Mouse (Mus musculus): ENCODE results near the gene Htr2c. TPM values are rescaled to one million over a fixed set of nuclear protein-coding genes. Genes with fewer than 3 reads are reported as not detected.

Gene Htr2c
- under 1 TPM in 1 of 4 experiments, not detected in 3; 0.05 TPM for total RNA-seq (2022)

GRCm38 (mm10) chrX:146962258-146962913, at the start of gene Htr2c:
Gene Htr2c (plus strand): TSS chrX:146962513.
- no peak for DNase-seq

DNA sequence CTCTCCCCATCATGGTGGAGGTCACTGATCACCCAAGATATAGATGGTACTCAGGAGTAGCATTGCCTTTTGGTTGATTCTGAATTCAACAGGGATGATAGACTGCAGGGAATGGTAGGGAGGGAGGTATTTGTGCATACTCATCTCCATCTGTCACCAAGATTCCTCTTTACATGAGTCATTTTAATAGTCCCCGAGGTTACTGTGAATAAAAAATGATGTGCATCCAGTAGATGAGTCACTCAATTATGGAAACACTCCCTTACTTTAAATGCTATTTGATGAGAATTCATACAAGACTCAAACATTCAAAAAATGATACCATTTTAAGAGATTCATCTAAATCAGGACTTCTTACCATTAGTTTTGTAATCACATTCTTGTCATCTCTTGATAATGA, 34.1 kb upstream of the Htr2c start:
- DNase-seq: no peak

DNA sequence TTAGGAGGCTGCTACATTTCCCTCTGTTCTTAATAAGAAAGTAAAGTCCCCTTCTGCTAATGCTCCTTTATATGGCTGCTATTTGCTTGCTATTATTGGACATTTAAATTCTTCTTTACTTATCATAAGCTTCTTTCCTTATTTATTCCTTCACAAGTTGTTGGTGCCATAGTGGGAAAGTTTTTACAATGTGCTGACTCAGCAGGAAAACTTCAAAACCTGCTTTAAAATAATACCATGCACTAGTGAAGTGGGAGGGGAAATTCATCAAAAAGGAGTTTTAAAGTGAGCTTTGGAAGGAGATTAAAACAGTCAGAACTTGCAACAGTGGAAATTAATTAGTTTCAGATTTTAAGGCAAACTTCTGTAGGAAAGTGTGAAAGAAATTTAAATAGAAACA, 26.0 kb upstream of the Htr2c start:
- no peak for DNase-seq

DNA sequence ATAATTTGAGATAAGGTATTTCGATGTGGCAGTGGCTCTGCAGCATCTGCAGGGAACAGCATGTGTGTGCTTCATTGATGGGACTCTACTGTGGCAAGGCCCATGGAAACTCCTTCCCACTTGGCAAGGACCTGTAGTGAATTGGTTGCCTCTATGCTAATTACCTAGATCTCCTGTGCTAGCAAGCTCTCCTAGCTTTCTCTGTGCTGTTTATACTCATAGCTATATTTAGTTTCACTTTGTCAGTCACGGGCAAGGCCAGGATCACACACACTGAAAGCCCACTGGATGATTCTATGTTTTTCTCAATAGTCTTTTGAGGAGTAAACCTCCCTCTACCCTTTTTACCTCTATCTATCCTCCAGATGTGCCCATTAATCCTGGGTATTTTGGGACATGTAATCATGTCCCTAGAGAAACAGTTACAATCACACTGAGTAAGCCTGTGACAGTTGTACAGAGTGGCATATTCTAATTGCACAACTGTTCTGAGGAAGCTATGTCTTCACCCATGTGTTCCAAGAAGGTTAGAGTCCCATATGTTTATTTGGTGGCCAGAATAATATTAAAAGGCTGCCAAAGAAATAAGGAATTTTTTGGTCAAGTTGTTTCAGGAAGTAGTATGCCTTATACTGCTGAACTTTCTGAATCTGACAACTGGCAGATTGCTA, 16.0 kb upstream of the Htr2c start:
- DNase-seq: no peak

DNA sequence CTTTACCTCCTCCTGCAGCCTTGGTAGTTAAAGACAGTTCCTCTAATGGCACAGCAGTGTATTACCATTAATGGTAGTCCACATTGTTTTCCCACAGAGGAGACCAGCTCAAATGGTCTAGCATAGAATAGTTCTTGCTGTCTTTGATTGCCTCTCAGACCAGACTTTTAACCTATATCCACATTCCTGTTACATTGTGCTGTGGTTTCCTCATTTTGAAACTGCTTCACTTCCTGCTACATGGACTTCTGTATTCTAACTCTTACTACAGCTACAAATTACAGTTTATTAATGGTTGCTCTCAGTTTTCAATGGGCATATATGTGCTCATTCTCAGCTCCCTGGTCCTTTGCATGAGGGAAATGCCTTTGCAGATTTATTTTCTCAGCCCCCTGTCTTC, 15.3 kb upstream of the Htr2c start:
- DNase-seq: no peak

GRCm38 (mm10) chrX:146958608-146959007, 3.7 kb upstream of the Htr2c start:
- no peak for DNase-seq

- no peak for DNase-seq
These were observed 2.4 kb upstream of the Htr2c start for GRCm38 (mm10) chrX:146959960-146960359.

DNA sequence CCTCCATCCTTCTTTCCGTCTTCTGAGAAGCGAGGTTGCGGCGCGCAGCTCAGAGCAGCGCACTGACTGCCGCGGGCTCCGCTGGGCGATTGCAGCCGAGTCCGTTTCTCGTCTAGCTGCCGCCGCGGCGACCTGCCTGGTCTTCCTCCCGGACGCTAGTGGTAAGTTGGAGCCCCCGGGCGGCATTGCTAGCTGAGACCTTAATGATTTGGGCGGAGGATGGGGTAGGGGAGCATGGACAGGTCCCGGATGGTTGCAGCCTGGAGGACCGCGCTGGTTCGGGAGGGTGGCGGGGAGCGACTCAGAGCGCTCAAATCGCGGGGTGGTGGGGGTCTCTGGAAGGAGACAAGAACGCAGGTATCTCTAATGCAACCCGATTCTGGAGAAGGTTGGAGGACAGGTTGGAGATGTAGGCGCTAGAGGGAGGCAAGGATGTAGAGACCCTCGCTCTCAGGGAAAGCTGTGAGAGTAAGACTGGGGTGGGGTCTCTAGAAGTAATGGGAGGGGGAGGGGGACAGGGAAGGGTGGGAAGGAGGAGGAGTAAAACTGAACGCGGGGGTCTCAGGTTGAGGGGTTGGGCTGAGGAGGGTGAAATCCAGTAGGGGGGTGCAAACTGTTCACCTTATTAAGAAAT, 718 bp downstream of the Htr2c start:
- no peak for DNase-seq

GRCm38 (mm10) chrX:146979931-146980330, 17.6 kb downstream of the Htr2c start:
- no peak for DNase-seq

- no peak for DNase-seq
These were observed 93.4 kb downstream of the Htr2c start for GRCm38 (mm10) chrX:147055730-147056129.

DNA sequence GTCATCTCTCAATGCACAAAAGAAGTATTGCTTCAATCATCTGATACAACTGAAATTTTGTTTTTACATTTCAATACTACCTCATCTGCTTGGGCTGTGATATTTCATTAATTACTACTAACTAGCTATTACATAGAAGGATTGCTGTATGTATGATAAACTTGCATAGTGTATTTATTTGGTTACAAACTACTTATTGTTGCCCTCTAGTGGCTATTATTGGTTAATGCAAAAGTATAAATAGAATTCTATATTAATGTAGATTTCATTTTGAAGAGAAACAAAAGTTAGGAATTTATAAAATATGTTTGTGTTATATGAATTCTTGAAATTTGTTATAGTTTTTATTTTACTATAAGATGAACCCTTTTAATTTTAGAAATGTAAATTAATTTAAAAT, 109.3 kb downstream of the Htr2c start:
- DNase-seq: no peak

DNA sequence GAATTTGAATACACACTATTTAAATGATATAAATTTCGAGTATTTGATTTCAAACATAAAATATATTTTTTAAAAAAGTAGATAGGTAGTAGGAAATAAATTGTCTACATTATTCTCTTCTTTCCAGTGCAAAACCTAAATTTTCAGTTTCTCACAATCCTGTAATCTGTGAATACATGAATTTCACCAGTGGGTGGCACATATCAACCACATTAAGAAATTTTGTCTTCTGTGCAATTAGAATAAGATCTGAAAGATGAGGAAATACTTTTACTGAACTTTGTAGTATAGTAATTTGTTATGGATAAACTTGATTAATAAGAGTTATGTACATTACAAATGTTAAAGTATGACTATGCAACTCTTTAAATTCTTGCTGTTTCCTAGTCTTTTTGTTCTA, 156.8 kb downstream of the Htr2c start:
- no peak for DNase-seq

- DNase-seq: no peak
These were observed 252.9 kb downstream of the Htr2c start for GRCm38 (mm10) chrX:147215251-147215650.

DNA sequence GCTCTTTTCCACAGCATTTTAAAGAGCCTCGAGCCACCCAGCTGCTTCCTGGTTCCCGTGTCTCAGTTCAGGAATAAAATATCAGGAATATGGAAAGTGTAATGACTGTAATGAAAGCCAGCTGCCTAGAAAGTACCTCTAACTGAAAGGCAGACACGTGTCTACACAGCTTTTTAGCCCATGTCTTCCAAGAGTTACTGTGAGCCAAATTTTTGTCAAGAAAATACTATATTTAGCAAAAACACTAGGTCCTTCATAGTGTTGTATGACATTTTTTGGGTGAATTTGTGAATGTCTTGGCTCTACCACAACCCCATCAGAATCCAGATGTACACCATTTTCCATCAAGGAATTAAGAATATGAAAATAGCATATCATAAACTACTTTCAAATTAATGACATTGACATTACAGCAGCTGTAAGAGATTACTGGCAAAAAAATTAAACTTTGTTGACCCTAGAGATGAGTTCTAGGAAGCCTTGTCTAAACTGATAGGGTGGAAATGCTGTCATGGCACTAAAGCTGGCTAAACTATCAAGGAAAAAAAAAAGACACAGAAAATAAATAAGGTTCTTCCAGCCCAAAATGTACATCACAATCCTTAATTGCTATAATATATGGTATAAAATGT, 255.2 kb downstream of the Htr2c start:
- DNase-seq: no peak

DNA sequence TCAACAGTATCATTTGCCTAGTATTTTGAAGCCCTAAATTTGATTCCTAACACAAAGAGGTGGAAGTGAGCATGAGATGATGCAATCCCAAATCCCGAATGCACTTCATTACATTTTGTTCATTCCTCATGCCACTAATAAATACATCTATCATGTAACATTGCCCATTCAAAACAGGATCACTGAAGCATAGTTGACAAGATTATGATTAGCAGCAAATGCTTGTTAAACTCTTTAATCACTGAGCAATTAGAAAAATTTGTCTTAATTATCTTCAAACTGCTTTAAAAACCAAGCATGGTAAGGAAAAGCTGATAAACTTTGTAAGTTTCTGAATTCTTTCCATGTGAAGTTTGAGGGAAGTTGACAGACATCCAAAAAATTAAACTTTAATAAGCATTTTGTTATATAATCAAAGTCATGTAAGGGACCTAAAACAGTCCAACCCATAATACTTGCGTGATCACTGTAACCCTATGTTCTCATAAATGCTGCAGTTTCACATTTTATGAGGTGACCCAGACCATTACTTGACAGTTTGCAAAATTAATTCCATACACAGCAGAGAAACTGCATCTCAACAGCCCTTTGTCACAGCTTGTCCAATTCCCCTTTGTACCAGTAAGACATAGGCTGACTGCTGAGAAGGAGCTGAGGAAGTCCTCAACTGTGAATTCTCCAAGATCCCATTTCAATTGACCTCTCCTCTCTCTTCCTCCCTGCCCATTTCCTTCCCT, 276.7 kb downstream of the Htr2c start:
- no peak for DNase-seq

Small RNA genes lying within 50 kb of the gene (microRNA-seq; reads per million reads assigned to microRNA genes)
- 0 reads per million in 2 experiments for gene Gm22650
- 0 reads per million in 2 experiments for gene Gm24627
- 0.34 to 0.53 reads per million in 2 experiments for gene Mir1264
- 1.4 to 1.8 reads per million in 2 experiments for gene Mir1298
- gene Mir1912: 0 reads per million in 2 experiments
- 0.17 to 0.18 reads per million in 2 experiments for gene Mir448
- 0 to 0.18 reads per million in 2 experiments for gene Mir764

All from adrenal gland, adult 8-10 months (tissue).